Mouse (Mus musculus): Measurements from ENCODE around the gene Snx10.

Snx10 gene

DNA sequence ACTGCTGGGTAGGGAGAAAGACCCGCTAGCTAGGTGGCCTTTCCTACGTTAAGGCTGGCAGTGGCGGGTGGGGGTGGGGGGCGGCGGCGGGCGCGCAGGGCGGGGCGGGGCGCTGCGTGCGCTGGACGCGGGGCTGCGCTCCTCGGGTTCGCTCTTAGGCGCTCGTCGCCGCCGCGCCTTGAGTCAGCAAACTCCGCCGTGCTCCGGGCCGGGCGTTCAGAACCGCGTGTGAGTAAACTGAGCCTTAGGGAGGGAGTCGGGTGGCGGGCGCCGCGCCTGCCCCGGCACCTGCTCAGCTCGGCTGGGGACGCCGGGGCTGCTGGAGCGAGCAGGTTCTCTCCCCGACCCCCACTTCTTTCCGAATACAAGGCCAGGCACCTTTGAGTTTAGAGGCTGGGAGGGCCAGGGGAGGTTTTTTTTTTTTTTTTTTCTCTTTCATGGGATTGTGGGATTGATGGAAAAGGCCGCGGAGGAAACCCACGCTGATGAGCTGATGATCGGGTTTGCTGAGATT is at the start of gene Snx10:
Gene Snx10 (plus strand): TSS at position 95 of the 514 bp plus-strand sequence.
- CTCF ChIA-PET, result interaction anchor here (0.6 kb wide), 3 partner anchors 35 to 1418 kb away, joined by 4 to 9 read pairs (median 6); no protein-coding TSS in a partner anchor

DNA sequence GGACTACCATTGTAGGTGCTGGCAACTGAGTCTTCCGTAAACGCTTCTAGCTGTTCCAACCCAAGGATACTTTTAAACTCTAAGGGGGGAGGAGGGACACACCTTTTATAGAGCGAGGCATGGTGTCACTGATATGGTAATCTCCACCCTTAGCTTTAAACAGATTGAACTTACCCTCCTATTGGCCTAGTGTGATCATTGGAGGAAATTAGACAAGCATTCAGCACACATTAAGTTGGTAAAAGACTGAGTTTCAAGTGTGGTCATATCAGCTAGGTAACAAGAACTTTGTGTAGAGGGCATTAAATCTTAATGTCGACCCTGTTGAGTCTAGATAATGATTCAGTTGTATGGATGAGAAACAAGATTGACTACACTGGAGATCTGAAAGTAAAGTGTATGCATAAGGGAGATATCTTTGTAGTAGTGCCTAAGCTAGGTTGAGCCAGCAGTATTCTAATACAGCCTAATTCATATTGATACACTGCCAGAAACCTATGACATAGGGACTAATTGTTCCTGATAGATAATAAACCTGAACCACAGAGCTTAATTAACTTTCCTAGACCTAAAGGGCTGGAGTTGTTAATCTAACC is 44.5 kb upstream of the Snx10 start:
- CTCF ChIA-PET, result no interaction called here

DNA sequence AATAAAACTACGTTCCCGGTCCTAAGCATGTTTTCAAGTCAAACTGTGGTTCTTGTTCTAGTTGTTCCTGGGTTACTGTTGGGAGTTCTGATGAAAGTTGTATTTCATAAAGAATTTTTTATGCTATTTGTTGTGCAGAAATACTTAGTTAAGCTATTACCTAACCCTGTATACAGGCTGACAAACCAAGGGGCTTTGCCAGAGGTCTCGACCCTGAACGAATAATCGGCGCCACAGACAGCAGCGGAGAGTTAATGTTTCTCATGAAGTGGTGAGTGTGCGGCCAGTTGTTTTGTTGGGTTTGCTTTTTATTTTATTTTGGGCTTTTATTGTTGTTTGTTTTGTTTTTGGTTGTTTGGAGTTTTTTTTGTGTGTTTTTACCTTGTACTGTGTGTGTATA is 42.2 kb upstream of the Snx10 start:
- CTCF ChIA-PET, result interaction anchor here (0.6 kb wide), 1 partner anchor 328 kb away, joined by 7 read pairs; no protein-coding TSS in a partner anchor

DNA sequence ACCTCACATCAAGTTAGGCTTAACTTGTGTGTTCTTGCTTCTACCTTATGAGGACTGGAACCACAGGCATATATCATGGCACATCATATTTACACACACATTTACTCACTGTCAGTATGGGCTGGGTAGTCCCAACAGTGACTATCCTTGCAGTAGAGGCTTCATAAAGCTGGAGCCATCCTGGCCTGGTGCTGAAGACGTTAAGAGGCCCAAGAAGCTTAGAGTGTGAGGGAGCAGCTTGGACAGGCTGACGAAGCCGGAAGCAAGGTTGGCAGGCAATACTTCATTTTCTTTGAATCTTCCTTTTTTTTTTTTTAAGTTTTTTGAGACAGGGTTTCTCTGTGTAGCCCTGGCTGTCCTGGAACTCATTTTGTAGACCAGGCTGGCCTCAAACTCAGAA is 39.8 kb upstream of the Snx10 start:
- CTCF ChIA-PET, result interaction anchor here (0.6 kb wide), 1 partner anchor 28 kb away, joined by 3 read pairs; no protein-coding TSS in a partner anchor

DNA sequence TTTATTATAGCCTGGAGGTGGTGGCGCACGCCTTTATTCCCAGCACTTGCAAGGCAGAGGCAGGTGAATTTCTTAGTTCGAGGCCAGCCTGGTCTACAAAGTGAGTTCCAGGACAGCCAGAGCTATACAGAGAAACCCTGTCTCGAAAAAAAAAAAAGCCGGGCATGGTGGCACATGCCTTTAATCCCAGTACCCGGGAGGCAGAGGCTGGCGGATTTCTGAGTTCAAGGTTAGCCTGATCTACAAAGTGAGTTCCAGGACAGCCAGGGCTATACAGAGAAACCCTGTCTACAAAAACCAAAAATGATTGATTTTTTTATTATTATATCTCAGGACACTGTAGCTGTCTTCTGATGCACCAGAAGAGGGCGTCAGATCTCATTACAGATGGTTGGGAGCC is 39.1 kb upstream of the Snx10 start:
- CTCF ChIA-PET, result interaction anchor here (0.6 kb wide), 1 partner anchor 27 kb away, joined by 3 read pairs; no protein-coding TSS in a partner anchor

DNA sequence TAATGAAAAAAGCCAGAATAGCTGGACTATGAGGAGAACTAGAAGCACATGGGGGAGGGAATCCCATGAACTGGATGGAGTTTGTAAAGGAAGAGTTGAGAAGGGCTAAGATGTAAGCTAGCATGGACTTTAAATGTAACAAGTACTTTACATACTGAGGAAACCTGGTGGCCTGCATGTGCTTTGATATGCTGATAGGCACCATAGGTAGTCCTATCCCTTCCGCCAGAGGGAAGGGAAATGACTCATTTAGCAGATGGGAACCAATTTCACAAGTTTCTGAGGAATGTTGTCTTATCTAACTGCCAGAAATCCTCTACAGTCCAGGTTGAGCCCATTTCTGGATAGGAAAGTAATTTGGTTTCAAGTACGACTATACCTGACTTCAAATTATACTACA is 38.1 kb upstream of the Snx10 start:
- CTCF ChIA-PET, result interaction anchor here (0.7 kb wide), 1 partner anchor 12 kb away, joined by 9 read pairs; no protein-coding TSS in a partner anchor

DNA sequence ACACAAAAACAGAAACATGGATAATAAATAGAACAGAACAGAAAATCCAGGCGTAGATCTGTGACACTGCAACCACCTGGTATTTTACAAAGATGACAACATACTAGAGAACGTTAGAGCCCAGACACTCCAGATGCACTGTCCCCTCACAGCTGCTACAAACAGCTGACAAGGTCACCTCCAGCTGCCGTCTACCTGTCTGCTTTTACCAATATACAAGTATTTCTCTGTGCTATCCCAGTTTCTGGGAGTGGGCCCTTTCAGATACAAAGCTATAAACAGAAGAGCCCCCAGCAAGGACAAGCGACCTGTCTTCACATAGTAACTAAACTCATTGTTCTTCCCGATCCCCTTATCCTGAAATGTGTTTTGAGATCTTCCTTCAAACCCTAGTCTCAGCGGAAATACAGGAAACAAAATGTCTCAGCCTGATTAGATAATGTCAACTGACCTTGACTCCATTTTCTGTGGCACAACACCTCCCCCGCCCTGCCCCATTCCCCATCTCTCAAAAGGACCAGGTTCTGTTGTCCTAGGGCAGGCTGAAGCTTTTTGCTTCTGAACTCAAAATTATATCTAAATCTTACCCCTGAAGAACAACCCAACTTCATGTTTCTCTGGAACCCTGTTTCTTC is 37.5 kb upstream of the Snx10 start:
- CTCF ChIA-PET, result interaction anchor here (0.5 to 0.7 kb wide), 2 partner anchors 11 to 70 kb away, joined by 3 to 9 read pairs; no protein-coding TSS in a partner anchor

DNA sequence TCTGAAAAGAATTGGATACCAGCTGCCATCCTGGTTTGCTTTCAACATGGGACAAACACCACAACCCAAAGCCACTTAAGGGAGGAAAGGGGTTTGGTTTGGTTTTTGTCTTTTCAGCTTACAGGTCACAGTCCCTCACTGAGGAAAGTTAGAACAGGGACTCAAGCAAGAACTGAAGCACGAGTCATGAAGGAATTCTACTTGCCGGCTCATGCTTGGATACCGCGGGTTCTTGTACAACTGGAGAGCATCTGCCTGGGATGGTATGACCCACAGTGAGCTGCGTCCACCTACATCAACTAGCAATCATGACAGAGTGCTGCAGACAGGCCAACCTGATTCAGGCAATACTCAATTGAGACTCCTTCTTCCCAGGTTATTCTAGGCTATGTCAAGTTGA is 37.0 kb upstream of the Snx10 start:
- CTCF ChIA-PET, result interaction anchor here (0.5 kb wide), 1 partner anchor 70 kb away, joined by 3 read pairs; no protein-coding TSS in a partner anchor

DNA sequence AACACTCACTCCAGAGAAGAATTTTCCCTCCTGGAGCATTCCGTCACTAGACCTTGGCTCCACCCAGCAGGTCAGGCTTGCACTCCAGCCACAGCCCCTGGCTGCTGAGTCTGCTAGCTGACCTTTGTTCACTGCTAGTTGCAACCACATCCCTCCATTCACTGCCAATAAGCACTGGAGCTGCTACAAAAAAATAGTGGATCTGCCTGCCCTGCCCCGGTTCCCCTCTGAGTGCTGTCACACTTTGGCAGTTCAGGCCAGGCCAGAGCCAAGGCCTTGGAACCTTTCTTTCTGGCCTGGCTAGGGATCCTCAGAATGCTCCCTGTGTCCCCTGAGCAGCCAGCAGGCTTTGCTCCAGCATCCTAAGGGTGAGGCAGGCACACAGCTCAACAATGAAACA is 33.9 kb upstream of the Snx10 start:
- CTCF ChIA-PET, result interaction anchor here (0.5 to 0.6 kb wide), 2 partner anchors 9 to 11 kb away, joined by 5 to 10 read pairs; no protein-coding TSS in a partner anchor

DNA sequence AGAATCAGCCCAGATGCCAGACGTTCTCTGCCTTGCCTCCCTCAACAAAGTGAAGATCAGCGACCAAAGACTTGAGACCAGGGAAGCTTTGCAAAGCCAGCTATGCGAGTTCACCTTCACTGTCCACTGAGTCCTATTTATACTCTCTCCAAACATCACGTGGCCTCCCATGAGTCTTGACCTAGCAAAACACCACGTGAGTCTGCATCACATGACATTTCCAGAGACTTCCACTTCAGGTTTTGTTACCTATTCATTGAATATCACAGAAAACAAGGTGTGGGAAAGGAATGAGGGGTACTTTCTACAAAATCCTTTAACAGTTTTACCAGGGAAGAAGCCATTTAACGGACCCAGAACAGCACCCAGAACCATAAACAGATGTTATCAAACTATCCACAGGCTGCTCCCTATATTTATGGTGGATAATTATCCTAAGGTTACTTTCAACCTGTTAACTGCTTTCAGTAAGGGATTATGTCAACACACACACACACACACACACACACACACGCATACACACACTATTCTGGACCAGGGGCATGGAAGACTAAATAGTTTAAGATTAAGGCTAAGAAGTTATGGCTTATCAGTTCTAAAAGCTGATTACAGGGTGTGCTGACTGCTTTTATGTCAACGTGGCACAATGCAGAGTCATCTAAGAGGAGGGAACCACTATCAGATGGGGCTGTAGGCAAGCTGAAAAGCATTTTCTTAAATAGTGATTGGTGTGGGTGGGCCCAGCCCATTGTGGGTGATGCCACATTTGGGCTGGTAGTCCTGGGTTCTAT is 26.2 kb upstream of the Snx10 start:
- CTCF ChIA-PET, result interaction anchor here (0.6 kb wide), 1 partner anchor 12 kb away, joined by 9 read pairs; no protein-coding TSS in a partner anchor

DNA sequence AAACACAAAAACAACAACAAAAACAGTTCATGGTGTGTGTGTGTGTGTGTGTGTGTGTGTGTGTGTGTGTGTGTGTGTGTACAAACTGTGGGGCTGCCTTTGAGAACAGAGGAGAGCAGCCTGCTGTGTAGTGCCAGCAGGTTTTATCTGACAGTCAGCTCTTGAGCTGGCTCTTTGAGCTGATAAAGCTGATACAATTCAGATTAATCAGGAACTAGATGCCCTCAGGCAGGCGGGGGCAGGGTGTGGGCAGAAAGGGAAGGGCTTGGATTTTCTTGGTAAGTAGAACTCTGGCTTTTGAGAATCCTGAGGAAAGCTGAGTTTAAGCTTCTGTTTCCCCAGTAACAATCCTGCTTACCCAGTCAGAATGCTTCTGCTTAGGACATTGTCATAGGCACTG is 18.0 kb upstream of the Snx10 start:
- CTCF ChIA-PET, result no interaction called here

DNA sequence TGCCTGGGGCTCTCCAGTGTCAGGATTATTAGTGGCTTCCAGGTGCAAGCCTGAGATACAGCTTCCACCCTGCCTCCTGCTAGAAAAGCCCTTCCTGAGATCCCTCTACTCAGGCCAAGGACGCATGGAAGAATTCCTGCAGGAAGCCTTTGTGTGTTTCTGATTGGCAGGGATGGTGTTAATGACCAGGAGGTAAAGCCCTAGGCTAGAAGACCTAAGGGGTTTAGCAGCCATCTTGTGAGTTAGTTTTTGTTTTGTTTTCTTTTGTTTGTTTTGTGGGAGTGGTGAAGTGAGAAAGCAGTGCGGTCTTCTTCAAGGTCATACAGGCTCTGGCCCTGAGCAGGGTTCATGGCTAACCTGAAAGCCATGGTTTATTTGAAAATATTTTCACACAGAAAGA is 16.1 kb upstream of the Snx10 start:
- CTCF ChIA-PET, result interaction anchor here (0.6 kb wide), 1 partner anchor 9 kb away, joined by 18 read pairs; no protein-coding TSS in a partner anchor

DNA sequence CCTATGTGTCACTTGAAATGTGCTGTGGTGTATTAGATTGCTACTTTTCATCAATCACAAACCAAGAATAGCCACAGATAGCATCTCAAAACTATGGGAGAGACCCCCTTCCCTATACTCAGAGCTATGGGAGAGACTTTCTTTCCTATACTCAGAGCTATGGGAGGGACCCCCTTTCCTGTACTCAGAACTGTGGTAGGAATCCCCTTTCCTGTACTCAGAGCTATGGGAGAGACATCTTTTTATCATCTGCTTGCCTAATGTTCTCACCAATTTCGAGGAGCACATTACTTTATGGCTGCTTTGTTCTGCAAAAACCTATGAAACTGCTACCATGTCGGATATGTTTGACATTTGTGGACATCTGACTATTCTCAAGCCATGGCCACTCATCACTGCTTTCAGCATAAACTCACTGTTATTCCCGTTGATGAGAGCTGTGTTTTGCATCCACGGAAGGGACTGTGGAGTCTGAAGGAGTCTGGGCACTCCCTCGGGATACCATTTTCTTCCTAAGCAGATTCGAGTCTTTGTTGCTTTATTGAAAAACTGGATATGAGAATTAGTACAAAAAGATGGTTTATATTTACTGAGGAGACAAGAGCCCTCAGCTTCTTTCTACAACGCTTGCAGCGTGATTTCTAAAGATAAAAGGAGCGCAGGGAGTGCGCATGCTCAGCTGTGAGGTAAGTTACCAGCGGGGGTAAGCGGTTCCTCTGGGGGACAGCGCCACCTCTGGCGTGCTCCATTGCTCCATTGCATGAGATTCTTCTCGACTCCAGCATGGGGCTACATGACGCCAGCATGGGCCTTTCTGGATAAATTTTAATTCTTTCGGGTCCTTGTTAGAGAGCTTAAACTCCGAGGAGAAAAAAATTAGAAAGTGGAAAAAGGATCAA is 14.7 kb upstream of the Snx10 start:
- CTCF ChIA-PET, result interaction anchor here (1.2 to 2.7 kb wide), 3 partner anchors 69 to 125 kb away, joined by 4 to 11 read pairs (median 4); no protein-coding TSS in a partner anchor

DNA sequence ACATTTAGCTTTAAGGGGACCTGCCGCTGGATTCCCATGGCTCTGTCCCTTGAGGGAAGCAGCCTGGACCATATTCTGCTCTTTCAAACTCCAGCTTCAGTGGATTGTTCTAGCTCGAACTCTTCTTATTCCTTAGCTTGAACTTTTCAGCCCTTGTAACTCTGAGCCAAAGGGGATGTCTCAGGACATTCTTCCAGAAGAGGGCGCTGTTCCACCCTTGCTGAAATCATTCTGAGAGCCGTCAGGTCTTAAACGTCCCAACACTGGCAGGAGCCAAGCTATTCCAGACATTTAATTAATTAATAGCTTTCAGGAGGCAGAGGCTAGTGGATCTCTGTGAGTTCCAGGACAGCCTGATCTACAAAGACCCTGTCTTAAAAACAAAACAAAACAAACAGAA is 13.6 kb upstream of the Snx10 start:
- CTCF ChIA-PET, result interaction anchor here (0.5 to 2.7 kb wide), 3 partner anchors 70 to 300 kb away, joined by 4 to 24 read pairs (median 11); no protein-coding TSS in a partner anchor

DNA sequence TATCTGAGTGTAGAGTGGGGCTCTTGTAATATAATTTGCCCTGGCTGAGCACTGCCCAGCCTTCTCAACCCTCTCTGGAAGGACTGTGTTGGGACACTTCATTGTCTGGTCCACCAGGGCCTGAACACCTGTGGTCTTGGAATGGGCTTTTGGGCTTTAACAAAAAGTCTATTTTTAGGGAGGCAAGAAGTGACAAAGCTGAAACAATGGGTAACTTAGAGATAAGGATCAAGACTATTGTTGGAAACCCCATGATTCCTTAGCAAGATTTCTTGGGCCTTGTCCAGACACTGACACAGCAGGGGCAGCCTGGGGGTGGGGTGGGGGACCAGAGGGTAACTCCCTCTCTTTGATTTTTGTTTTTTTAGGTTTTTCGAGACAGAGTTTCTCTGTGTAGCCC is 12.8 kb upstream of the Snx10 start:
- CTCF ChIA-PET, result interaction anchor here (0.7 kb wide), 1 partner anchor 69 kb away, joined by 3 read pairs; no protein-coding TSS in a partner anchor

DNA sequence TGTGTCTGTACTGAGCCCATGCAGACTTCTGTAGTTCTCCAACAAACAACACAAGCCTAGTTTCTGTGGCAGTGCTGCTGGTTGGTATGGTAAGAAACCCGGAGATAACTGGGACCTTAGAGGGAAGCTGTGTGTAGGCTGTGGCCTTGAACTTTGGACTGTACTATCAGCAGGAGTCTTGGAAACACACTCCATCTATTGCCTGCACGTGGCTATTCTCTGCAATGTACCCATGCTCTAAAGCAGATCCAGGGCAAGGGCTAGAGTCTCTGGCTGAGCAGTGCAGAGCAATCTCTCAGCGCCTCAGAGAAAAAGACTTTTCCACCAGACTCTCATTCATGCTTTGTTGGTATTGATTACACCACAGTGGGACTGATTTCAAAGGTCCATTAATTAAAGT is 10.0 kb upstream of the Snx10 start:
- CTCF ChIA-PET, result no interaction called here

DNA sequence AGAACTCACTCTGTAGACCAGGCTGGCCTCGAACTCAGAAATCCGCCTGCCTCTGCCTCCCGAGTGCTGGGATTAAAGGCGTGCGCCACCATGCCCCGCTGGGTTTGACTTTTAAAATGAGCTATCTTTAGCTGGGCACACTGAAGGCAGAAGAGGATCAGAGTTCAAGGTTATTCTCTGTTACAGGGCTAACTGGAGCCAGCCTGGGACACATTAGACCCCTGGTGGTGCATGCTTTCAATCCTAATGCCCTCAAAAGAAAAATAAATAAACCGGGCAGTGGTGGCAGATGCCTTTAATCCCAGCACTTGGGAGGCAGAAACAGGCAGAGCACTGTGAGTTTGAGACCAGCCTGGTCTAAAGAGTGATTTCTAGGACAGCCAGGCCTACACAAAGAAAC is 8.8 kb upstream of the Snx10 start:
- CTCF ChIA-PET, result interaction anchor here (0.6 kb wide), 2 partner anchors 61 to 165 kb away, joined by 3 to 7 read pairs; no protein-coding TSS in a partner anchor

DNA sequence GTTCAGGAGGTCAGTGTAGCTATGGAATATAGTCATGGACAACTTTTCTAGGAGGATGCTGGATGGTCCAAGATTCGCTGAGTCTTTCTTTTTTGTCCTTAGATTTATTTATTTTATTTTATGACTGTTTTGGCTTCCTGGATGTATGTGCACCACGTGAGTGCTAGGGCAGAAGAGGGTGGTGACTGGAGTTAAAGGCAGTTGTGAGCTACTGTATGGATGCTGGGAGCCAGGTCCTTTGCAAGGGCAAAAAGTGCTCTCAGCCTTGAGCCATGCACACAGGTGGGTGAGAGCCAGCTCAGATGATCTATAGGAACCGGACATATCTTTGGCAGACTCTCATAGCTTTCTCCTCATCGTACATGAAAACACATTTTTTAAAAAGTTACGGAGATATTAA is 391 bp upstream of the Snx10 start:
- CTCF ChIA-PET, result no interaction called here

DNA sequence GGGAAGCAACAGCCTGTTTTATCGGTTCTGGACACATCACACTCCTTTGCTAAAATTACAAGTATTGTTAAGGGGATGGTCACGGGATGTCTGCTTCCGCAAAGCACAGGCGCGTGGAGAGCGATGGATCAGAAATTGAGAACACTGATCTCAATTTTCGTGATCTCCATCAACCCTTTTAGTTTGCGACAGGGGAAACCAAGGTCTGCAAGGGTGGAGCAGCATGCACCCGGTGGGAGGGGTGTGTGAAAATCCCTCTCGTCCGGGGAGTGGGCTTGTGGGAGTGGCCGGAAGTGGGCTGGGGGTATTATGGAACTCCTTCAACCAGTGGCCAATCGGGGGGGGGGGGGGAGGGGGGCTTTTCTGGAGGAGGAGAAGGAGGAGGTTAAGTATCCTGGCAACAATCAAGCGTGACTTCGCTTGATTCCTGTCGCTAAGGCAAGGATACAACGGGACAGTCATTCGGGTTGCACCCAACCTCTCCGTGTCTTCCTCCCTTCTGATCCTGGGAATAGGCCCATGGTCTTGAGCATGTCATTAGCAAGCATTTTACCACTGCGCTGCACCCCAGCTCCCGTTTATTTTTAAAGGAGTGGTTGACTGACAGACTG is 725 bp downstream of the Snx10 start:
- CTCF ChIA-PET, result interaction anchor here (0.6 kb wide), 3 partner anchors 36 to 1417 kb away, joined by 4 to 9 read pairs (median 6); no protein-coding TSS in a partner anchor

DNA sequence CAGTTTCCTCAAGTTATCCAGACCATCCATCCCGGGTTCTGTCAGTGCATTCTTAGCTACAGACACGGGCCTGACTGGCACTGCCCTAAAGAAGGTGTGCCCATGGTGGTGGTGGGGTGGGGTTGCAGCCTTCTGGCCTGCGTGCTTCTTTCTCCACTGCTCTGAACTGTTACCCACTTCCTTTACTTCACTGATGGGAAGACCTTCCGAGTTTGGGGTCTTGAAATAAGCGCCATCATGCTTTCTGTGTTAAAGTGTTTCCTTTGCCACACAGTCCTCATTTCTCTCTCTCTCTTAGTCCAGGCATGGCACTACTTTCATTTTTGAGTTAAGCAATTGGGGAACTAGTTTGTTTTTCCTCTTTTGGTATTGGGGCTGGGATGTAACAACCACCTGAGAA is 1.3 kb downstream of the Snx10 start:
- CTCF ChIA-PET, result no interaction called here

All from spleen, embryonic (tissue).